Mouse (Mus musculus): ENCODE results near the gene Bdkrb1. TPM values are rescaled to one million over a fixed set of nuclear protein-coding genes. Genes with fewer than 3 reads are reported as not detected.

Gene Bdkrb1
- polyA plus RNA-seq (2015; fragmentation: Nextera tagmentation; extraction: Ambion mirVana), result 0.19 TPM in 1 of 2 replicates, not detected in the other

- no peak within 1 kb of the TSS for H3K9ac ChIP-seq
- no peaks in the 10 kb centered on the region for H3K9me3 ChIP-seq
- H3K27ac ChIP-seq, result no peak within 1 kb of the TSS
- H3K4me2 ChIP-seq, result no peak within 1 kb of the TSS
- H3K4me3 ChIP-seq, result no peak within 1 kb of the TSS
- 89% methylated on average over 11 of the region's 11 CpGs for WGBS
- no peaks in the 10 kb centered on the region for H3K36me3 ChIP-seq (replicated peaks)
- no peak for ATAC-seq (replicated peaks)
- no peaks in the 10 kb centered on the region for H3K4me1 ChIP-seq
- H3K27me3 ChIP-seq (replicated peaks), result no peaks in the 10 kb centered on the region
Observed at GRCm38 (mm10) chr12:105602581-105603210, at the start of gene Bdkrb1. Gene Bdkrb1 (plus strand): TSS chr12:105603085.

- no peak for ATAC-seq (replicated peaks)
- Histone ChIP-seq H3K9me3 (no peaks in the 10 kb centered on the region), H3K9ac (no peak overlapping the region)
Observed at GRCm38 (mm10) chr12:105554151-105554772, 48.6 kb upstream of the Bdkrb1 start.

GRCm38 (mm10) chr12:105555172-105555571 is 47.7 kb upstream of the Bdkrb1 start:
- H3K9me3 ChIP-seq, result no peaks in the 10 kb centered on the region
- H3K36me3 ChIP-seq (replicated peaks), result no peaks in the 10 kb centered on the region
- ATAC-seq (replicated peaks), result no peak
- no peak overlapping the region for H3K4me3 ChIP-seq
- H3K27me3 ChIP-seq (replicated peaks), result no peaks in the 10 kb centered on the region
- H3K4me2 ChIP-seq, result no peak overlapping the region
- 71% methylated on average over 5 of the region's 5 CpGs for WGBS
- H3K27ac ChIP-seq, result no peak overlapping the region
- H3K9ac ChIP-seq, result no peak overlapping the region
- H3K4me1 ChIP-seq, result no peaks in the 10 kb centered on the region

More at GRCm38 (mm10) chr12:105554151-105554772, 48.6 kb upstream of the Bdkrb1 start:
- WGBS, result 82% methylated on average over 8 of the region's 8 CpGs
- Histone ChIP-seq H3K27me3 (replicated peaks) (no peaks in the 10 kb centered on the region), H3K4me1 (no peaks in the 10 kb centered on the region), H3K4me2 (no peak overlapping the region), H3K27ac (no peak overlapping the region), H3K36me3 (replicated peaks) (no peaks in the 10 kb centered on the region), H3K4me3 (no peak overlapping the region)

- Histone ChIP-seq H3K27ac (no peak overlapping the region), H3K9ac (no peak overlapping the region), H3K9me3 (no peaks in the 10 kb centered on the region), H3K4me3 (no peak overlapping the region), H3K36me3 (replicated peaks) (no peaks in the 10 kb centered on the region), H3K4me2 (no peak overlapping the region), H3K27me3 (replicated peaks) (0 out of 2 replicates have a peak, but pooled peaks cover 5% of the 10 kb centered on the region), H3K4me1 (peaks cover 3% of the 10 kb centered on the region; the same call in 1 of the 2 replicates)
- no peak for ATAC-seq (replicated peaks)
- 71% methylated on average over 7 of the region's 7 CpGs for WGBS
Observed at GRCm38 (mm10) chr12:105557250-105557925, 45.5 kb upstream of the Bdkrb1 start.

- H3K36me3 ChIP-seq (replicated peaks), result no peaks in the 10 kb centered on the region
- no peak overlapping the region for H3K4me3 ChIP-seq
- no peaks in the 10 kb centered on the region for H3K9me3 ChIP-seq
- H3K4me2 ChIP-seq, result no peak overlapping the region
- no peak overlapping the region for H3K27ac ChIP-seq
- WGBS, result 54% methylated on average over 8 of the region's 8 CpGs
- H3K27me3 ChIP-seq (replicated peaks), result peaks cover 22% of the 10 kb centered on the region
- peaks cover 22% of the 10 kb centered on the region for H3K4me1 ChIP-seq
- no peak; the same call in 1 of the 2 replicates for ATAC-seq (replicated peaks)
- no peak overlapping the region for H3K9ac ChIP-seq
Observed at GRCm38 (mm10) chr12:105561007-105561534, 41.8 kb upstream of the Bdkrb1 start.

- Histone ChIP-seq H3K27me3 (replicated peaks) (peaks cover 22% of the 10 kb centered on the region), H3K4me3 (peak overlapping the region; percentile 36)
- WGBS, result 37% methylated on average over 8 of the region's 8 CpGs
Observed at GRCm38 (mm10) chr12:105562056-105562820, 40.6 kb upstream of the Bdkrb1 start.

GRCm38 (mm10) chr12:105562936-105563680 is 39.8 kb upstream of the Bdkrb1 start, which contains the start of gene Bdkrb2:
Gene Bdkrb2 (plus strand): TSS chr12:105563226.
- peak within 1 kb of the TSS; percentile 36 for H3K4me3 ChIP-seq
- H3K27me3 ChIP-seq (replicated peaks), result peaks cover 22% of the 10 kb centered on the region
- no peak within 1 kb of the TSS for H3K27ac ChIP-seq
- peak within 1 kb of the TSS; percentile 62 for H3K4me2 ChIP-seq
- WGBS, result 2% methylated on average over 25 of the region's 25 CpGs
- H3K9ac ChIP-seq, result peak within 1 kb of the TSS; percentile 16; the same call in 1 of the 2 replicates
- 0 out of 2 replicates have a peak, but pooled peaks have one; percentile 32 for ATAC-seq (replicated peaks)
- no peaks in the 10 kb centered on the region for H3K9me3 ChIP-seq
- peaks cover 22% of the 10 kb centered on the region for H3K4me1 ChIP-seq
- no peaks in the 10 kb centered on the region for H3K36me3 ChIP-seq (replicated peaks)

More at GRCm38 (mm10) chr12:105562056-105562820, 40.6 kb upstream of the Bdkrb1 start:
- Histone ChIP-seq H3K9ac (0 out of 2 replicates have a peak overlapping the region, but pooled peaks have one; percentile 16), H3K4me1 (peaks cover 22% of the 10 kb centered on the region), H3K27ac (no peak overlapping the region), H3K4me2 (peak overlapping the region; percentile 62), H3K9me3 (no peaks in the 10 kb centered on the region), H3K36me3 (replicated peaks) (no peaks in the 10 kb centered on the region)
- ATAC-seq (replicated peaks), result no peak

GRCm38 (mm10) chr12:105563726-105564275 is 39.1 kb upstream of the Bdkrb1 start:
- no peak for ATAC-seq (replicated peaks)
- WGBS, result 6% methylated on average over 25 of the region's 25 CpGs
- Histone ChIP-seq H3K4me3 (peak overlapping the region; percentile 36), H3K27ac (no peak overlapping the region), H3K27me3 (replicated peaks) (peaks cover 22% of the 10 kb centered on the region), H3K4me2 (peak overlapping the region; percentile 62), H3K4me1 (peaks cover 22% of the 10 kb centered on the region), H3K36me3 (replicated peaks) (no peaks in the 10 kb centered on the region), H3K9ac (no peak overlapping the region), H3K9me3 (no peaks in the 10 kb centered on the region)

- H3K9me3 ChIP-seq, result no peaks in the 10 kb centered on the region
- WGBS, result 80% methylated on average over 5 of the region's 5 CpGs
- peaks cover 22% of the 10 kb centered on the region for H3K4me1 ChIP-seq
- H3K4me2 ChIP-seq, result no peak overlapping the region
- no peak overlapping the region for H3K27ac ChIP-seq
- no peaks in the 10 kb centered on the region for H3K36me3 ChIP-seq (replicated peaks)
- H3K27me3 ChIP-seq (replicated peaks), result peaks cover 22% of the 10 kb centered on the region
- no peak for ATAC-seq (replicated peaks)
- H3K4me3 ChIP-seq, result no peak overlapping the region
- no peak overlapping the region for H3K9ac ChIP-seq
Observed at GRCm38 (mm10) chr12:105565221-105565620, 37.7 kb upstream of the Bdkrb1 start.

- Histone ChIP-seq H3K4me2 (no peak overlapping the region), H3K27ac (no peak overlapping the region), H3K27me3 (replicated peaks) (no peaks in the 10 kb centered on the region), H3K4me1 (no peaks in the 10 kb centered on the region), H3K36me3 (replicated peaks) (no peaks in the 10 kb centered on the region), H3K9me3 (no peaks in the 10 kb centered on the region), H3K4me3 (no peak overlapping the region), H3K9ac (no peak overlapping the region)
- WGBS, result 77% methylated on average over 3 of the region's 3 CpGs
- no peak for ATAC-seq (replicated peaks)
Observed at GRCm38 (mm10) chr12:105571867-105572266, 31.0 kb upstream of the Bdkrb1 start.

GRCm38 (mm10) chr12:105572622-105573021 is 30.3 kb upstream of the Bdkrb1 start:
- 79% methylated on average over 2 of the region's 2 CpGs for WGBS
- Histone ChIP-seq H3K4me3 (no peak overlapping the region), H3K4me2 (no peak overlapping the region), H3K36me3 (replicated peaks) (no peaks in the 10 kb centered on the region), H3K4me1 (no peaks in the 10 kb centered on the region), H3K27ac (no peak overlapping the region), H3K27me3 (replicated peaks) (no peaks in the 10 kb centered on the region), H3K9ac (no peak overlapping the region), H3K9me3 (no peaks in the 10 kb centered on the region)
- ATAC-seq (replicated peaks), result no peak

All from midbrain, embryonic 15.5 days (tissue).